Mouse (Mus musculus) layer of hippocampus, adult 9-10 months (tissue): ENCODE results near the gene Mier1.
"Not testable (repeated sequence)": the region's sequence is repeated elsewhere in the genome, so short reads cannot be mapped to it uniquely, and the experiment has no call there.

ENCODE experiments used
- DNase-seq: peaks from one replicate; pipeline ENCODE4 v3.0.0; 2022; ENCODE audit warnings: low spot score

The Mier1 gene

DNA sequence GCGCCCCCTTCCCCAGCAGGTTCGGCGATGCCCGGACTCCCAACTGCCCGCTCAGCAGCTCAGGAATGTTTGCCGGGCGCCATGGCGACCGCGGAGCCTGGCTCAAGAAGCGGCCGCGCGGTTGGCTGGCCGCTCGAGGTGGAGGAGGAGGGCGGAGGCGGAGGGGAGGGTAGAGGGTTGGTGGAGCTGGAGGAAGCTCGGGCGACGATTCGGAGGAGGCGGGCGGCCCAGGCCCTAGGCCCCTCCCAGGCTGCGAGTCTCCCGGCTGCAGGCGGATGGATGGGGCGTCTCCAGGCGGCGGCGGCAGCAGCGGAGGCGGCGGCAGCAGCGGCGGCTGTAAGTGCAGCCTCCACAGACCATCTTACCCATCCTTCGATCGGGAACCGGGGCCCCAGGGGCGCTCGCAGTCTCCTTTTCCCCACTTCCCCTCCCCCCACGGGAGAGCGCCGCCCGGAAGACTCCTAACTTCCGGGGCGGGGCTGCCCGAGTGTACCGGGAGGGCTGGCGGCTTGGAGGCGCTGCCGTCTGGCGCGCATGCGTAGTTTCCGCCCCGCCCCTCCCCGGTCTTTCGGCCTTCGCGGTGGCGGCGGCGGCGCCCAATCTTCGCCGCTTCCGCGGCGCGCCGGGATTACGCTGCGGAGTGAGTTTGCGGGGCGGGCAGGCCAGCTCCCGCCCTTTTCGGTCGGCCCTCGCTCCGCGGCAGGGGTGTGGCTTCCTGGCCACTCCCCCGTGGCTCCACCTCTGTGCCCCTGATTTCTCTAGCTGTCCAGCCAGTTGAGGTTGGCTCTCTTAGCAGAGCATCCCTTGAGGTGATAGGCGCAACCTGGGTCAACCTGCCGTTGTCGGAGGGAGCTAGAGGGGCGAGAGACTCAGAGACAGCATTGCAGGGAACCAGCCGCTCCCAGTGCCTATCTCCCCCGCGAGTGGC is at the start of gene Mier1, which contains the start of gene Wdr78:
Gene Mier1, plus strand, starts transcription at position 207 of the 928 bp plus-strand sequence.
Gene Wdr78, minus strand, starts transcription at position 372 of the 928 bp plus-strand sequence.
- DNase-seq, result peak; percentile 86

DNA sequence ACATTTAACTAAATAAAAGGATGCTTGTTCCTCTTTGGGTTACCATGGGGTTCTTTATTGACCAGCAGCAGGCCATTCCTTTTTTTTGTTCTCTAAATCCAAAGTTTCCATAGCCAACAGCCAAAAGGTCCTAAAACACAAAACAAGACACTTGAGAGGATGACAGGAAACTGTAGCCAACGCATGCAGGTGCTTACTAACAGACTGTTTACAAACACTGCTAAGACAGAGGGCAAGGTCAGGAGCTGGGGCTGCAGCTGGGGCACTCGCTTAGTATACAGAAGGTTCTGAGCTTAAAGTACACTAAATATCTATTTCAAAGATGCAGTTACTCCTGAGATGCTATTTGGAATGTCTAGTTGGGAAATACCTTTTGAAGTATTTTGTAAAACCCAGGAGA is 49.8 kb upstream of the Mier1 start:
- no peak for DNase-seq

DNA sequence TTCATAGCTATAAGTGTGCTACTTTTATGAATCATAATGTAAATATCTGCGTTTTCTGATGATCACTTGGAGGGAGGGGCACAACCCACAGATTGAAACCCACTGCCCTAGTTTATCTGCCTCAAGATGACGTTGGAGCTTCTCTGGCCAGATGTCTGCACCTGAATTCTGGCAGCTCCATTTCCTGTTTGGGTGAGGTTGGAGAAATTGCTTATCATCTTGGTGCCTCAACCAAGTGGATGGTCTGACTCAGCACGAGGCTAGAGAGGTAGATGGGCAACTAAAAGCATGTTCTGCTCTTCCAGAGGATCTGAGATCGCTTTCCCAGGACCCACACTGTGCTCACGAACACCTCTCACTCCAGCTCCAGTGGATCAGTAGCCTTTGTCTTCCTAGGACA is 49.2 kb upstream of the Mier1 start:
- no peak for DNase-seq

DNA sequence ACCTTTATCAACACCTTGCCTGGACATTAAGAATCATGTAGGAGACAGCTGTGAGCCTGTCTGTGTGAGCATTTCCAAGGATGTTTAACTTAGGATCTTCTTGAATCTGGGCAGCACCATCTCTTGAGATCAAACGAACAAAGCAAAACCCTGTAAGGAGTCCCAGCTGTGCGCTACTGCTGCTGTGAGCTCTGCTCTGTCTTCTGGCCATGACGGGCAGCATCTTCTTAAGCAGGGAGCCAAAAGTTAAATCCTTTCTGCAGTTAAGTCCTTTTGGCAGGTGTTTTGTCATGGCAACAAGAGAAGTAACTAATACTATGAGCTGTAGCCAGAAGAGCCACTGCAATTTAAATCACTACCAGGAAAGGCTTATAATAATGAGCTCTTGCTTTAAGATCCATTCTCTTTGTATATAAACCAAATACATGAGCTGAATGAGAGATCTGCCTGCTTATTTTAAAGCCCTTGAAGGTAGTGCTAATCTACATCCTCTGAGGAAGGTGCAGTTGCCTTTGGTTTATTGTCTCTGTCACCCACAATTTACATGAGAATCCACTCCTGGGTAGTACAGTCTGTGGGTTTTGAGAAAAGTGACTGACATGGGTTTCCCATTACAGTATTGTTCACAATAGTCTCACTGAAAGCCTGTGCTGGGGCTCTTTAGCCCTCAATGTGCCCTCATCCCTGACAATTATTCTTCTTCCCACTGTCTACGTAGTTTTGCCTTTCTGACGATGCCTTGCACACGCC is 46.1 kb upstream of the Mier1 start:
- no peak for DNase-seq

DNA sequence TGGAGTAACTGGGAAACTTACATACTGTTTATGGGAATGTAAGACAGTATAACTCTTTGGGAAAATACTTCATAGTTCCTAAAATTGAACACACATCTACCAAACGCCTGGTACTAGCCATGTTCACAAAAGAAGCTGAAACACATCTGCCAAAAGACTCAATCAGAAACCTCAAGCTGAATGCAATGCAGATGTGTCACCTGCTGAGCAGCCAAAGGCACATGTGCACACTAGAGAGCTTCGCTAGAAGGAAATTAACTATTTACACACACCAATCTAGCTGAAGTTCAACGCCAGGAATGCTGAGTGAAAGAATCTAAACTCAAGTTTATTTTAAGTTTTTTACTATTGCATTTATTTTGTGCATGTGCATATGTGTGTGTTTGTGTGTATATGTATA is 43.6 kb upstream of the Mier1 start:
- no peak for DNase-seq

DNA sequence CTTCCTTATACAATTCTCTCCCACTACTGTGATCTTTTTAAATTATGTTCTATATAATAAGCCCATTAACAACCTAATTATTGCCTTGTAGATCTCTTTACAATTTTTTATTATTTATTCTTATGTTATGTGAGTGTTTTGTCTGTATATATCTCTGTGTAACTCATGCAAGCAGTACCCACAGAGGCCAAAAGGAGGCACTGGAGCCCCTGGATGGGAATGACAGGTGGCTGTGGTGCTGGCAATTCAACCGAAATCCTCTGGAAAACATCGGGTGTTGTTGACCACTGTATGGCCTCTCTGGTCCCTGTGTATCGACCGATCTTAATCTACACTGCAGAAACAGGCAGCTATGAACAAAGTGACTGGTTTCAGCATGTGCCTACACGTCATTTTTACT is 29.0 kb upstream of the Mier1 start:
- DNase-seq, result no peak

DNA sequence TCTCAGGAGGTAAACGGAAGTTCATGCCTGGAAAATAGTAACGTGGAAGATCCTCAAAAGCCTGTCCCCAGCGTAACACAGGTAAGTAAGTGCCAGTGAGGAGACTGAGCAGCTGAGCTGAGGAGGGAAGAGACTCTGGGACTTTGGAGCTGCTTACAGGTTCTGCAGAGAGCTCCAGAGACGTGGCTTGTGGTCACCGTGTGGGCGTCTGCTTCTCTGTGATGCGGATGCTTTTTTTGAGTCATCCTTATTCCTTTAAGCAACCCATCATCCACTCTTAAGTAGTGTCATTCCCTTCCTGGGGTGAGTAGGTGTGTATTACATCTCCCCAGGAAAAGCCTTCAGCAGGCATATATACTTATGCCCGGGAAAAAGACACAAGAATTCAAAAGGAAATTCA is 18.3 kb upstream of the Mier1 start:
- DNase-seq, result no peak

DNA sequence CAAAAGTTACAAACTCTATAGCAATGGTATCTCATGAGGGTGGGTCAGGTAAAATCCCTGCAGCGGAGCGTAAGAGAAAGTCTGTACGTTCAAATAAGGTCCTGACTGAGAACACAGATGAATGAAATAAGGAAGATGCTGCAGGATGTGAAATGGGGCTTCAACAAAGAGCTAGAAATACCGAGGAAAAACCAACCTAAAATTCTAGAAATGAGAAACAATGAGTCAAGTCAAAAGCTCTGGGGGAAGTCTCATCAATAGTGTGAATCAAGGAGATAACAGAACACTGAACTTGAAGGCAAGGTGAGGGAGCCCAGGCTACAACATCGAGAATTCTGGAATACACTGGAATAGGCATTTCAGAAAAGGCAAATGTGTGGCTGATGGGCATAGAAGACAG is 15.7 kb upstream of the Mier1 start:
- no peak for DNase-seq

DNA sequence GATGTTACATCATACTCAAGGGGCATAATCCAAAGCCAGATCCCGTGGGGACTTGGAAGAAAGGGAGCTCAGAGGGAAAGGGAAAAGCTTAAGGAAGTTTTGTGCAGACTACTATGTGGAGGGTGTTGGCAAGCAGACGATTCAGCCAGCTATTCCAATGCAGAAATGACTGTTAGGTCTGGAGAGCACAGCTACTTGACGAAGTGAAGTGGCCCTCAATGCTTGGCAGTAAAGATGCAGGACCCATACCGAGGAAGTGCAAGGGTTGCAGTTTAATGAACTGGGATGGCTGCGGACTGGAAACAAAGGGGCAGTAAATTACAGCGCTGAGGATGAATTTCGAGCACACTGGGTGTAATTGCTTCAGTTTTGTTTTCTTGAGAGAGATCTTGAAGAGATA is 1.5 kb upstream of the Mier1 start:
- DNase-seq, result no peak

DNA sequence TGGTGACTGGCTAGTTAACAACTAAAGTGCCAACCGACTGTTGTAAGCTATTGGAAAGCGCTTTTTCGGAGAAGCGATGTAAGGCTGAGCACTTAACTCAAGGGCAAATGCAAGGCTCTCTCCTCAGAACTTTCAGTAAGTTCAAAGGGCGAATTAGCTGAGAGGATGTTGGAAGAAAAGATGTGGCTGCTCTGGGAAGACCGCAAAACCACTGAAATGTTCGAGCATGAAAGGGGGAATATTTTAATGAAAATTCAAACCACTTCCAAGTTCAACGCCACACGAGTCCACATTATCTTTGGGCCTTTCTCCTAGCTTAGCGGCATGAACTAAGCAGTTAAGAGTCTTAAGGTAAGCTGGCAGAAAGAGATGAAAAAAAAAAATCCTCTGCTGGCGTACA is 788 bp upstream of the Mier1 start:
- DNase-seq, result no peak

DNA sequence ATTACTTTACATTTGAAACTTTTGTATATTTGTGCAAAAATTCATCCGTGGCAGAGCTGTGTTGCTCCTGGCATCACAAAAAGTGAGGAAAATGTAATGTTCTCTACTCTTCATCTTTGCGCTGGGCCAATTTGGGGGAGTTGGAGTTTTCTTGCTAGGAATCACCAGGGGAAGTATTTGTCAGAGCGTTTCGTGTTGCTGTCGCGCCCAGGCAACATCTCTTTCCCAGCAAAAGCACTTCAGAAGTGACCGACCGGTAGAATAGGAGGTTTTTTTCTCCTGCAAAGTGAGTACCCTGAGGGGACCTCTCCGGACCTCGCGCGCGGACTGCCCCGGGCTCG is 4.7 kb downstream of the Mier1 start:
- DNase-seq, result no peak

DNA sequence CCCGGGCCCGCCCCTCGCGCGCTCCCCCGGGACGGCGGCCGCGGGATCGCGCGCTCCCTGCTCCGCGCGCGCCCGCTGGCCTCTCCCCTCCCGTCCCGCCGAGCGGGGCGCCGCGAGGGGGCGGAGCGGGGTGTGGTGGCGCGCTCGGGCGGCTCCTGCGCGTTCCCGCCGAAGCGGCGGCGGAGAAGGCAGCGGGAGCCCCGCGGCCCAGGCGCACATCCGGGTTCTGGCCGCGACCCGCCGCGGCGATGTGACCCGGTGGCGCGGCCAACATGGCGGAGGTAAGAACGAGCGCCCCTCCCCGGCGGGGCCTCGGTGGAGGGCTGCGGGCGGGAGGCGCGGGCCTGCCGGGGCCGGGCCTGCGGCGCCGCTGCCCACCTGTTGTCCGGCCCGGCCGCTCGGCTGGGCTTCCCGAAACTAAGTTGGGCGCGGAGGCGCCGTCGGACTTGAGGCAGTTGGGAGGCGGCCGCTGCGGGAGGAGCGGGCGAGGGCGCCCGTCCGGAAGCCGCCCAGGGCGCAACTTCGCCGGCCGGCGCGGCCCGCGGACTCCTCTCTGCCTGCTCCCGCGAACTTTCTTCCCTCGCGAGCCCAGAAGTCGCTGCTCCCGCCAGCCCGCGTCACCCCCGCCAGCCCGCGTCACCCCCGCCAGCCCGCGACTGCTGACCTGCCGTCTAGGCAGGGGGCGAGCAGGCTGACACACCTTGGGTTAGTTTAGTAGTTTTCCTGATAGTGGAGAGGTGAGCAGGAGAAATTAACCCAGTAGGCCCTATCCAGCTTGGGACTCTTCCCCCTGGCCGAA is 5.2 kb downstream of the Mier1 start:
- DNase-seq, result peak; percentile 24

DNA sequence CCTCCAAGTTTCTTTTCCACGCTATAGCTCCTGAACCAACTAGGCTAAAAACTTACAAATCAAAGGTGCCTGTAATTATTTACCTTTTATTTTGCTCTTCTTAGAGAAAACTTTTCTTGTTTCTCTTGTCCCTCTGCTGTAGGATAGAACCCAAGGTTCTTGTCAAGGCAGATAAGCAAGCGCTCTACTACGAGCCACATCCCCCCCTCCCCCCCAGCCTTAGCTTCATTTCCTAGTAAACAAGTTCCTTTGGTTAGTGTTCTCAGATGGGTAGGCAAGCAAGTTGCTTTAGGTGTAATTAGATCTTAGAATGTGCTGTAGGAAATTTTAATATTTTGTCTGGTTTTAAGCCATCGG is 5.8 kb downstream of the Mier1 start:
- no peak for DNase-seq

DNA sequence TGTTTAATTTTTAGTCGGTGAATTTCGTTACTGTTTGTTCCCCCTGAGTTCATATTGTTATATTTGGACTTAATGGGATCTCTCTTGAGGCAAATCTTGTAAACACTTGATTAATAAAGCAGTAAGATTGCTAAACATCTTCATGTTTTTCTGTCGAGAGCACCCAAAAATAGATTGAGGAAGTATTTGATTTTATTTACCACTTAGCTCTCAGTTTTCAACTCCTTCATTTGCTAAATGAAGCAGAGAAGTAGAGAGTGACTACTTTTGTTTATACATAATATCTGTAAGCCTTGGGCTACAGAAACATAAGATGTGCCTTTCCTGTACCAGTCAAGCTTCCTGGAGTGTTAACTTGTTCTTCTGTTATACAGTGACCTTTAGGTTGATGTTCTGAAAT is 6.2 kb downstream of the Mier1 start:
- DNase-seq, result no peak

DNA sequence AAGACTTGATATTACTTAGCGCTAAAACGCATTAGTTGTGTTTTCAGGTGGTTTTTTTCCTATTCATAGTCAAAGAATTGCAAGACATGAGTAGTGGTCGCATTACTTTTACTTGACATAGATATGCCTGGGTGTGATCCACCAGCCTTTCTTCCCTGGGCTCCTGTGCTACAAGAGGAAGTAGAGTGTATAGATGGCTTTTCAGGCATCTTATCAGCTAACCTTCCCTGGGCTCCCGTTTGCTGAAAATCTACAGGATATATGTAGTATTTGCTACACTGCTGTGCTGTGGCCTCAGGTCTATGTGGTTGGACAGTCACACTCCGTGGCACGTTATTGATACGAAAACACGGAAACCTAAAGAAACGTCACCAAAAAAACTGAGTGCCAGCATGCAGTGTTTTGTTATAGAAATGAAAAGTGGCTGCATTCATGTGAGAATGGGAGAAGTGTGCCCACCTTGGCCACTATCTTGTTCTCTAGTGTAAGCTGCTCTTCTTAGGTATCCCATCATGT is 6.7 kb downstream of the Mier1 start:
- no peak for DNase-seq

DNA sequence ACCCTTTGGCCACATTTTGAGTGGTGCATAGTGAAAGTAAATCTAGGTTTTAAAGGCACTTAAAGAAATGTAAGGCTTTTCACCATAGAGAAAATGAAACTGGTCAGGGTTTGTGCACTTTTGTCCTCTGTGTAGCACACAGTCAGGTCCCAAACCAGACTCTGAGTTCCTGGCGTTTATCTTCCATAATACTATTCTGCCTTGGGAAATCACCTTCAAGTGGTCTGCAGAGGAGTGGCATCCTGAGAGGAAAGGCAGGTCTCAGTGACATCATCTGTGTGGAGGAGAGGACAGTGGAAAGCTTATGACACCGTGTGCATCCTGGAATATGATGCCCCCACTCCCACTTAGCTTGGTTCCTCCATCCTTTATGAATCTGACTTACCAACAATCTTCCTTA is 8.9 kb downstream of the Mier1 start:
- no peak for DNase-seq

DNA sequence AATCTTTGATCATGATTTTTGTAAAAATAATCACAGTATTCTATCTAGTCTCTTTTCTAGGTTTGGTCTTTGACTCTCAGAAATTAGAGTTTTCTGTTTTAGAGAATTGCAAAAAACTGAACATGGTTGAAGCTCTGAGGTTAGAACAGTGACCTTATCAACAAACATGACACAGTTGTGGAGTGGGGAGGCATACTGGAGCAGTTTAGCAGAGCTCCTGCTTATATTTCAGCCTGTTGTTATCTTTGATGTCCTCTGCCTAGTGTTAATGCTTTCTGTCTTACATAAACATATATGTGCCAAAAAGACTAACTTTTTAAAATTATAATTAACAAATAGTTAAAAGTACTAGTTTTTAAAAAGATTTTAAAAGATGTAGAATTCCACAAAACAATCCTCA is 9.4 kb downstream of the Mier1 start:
- DNase-seq, result no peak

DNA sequence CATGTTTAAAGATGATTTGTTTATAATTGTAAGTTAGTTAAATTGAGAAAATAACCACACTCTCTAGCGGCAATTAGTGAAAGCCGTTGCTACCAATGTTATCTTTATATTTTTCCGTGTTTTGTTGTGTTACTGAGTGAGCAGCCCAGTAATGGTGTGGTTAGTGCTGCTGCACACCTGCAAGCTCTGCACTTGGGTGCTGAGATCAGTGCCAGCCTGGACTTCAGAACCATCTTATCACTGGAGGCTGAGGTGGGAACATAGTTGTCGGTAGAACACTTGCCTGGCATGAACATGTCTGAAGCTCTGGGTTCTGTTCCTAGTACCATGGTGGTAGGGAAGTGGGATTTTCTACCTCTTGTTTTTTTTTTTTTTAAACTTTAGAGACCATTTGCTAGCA is 12.3 kb downstream of the Mier1 start:
- no peak for DNase-seq

DNA sequence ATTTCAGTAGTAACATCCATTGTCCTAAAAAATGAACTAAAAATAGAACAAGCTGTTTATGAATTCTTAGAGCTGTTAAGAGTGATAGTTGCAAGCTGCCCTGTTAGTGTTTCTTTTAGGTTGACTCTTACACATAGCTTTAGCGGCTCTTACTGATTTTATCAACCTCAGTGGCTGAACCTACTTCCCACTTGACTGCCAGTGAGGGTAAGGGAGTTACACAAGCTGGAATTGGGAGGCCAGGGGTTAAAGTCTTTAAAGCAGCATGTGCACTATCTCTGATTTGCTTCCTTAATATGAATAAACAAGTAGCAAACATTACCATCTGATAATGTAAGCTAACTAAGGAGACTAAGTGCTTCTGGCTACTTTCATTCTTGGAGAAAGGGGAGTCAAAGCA is 22.8 kb downstream of the Mier1 start:
- DNase-seq, result no peak

DNA sequence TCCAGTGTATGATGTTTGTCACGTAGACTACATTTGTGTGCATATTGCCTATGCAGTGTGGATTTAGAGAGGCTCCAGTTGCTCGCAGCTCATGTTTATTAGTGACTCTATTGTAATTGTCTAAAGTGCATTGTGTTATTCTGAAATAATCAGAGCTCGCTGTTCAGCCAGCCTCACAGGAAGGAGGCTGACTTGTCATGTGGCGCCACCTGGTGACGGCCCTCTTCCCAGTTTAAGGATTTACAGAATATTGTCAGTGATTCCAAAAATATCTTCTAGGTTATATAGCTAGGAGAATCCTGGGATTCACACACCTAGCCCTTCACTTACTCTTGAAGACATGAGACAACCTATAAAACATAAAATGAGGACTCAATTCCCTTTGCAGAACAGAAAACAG is 32.1 kb downstream of the Mier1 start:
- peak; percentile 73 for DNase-seq

DNA sequence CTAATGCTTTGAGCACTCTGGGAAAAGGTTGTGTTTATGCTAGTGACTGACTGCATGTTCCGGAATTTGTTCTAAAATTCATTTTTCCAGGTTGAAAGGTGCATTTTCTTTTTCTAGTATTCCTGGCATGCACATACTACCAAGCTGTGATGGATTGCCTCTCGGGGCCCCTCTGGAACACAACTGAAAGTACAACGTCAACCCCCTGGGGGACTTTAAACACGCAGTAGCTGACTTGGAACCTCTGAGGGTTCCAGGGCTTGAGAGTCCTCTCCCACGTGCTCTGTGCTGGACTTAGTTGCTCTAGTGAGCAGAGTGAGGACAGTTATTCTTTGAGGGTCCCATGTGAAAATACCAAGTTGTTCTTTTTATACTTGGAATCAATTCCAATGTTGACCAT is 37.8 kb downstream of the Mier1 start:
- DNase-seq, result no peak

DNA sequence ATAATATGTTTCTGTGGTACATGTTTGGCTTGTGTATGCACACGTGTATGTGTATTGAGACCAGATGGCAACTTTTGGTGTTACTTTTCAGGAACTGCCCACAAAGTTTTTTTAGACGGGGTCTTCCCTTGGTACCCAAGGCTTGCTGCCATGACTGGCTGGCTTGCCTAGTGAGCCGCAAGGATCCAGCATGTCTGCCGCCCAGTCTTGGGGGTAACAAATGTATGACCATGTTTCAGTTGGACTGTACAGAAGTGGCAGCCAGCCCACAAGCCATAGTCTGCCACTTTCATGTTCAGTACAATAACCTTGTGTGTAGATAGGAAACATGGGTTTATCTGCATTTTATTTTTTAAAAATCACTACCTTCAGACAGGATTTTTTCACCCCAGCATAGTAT is 44.6 kb downstream of the Mier1 start:
- no peak for DNase-seq

DNA sequence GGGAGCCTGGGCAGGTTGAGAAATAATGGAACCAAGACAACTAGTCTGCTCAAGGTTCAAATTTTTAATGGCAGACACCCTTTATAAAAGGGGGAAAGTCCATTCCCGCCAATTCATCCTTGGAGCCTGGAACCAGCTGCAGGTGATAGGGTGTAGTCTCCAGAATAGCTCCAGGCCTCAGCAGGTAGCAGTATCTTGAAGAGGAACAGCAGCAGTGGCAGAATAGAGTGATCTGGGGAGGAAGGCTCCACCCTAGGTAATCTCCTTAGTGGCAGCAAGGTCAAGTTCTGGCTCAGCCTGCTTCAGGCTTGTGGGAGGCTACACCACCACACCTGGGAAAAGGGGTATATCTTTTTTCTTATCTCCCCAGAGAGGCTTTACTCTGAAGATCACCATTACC is 52.0 kb downstream of the Mier1 start:
- DNase-seq, result not testable (repeated sequence)
